16 mouse cellular contexts compared by ENCODE assay signal in the genomic region with DNA sequence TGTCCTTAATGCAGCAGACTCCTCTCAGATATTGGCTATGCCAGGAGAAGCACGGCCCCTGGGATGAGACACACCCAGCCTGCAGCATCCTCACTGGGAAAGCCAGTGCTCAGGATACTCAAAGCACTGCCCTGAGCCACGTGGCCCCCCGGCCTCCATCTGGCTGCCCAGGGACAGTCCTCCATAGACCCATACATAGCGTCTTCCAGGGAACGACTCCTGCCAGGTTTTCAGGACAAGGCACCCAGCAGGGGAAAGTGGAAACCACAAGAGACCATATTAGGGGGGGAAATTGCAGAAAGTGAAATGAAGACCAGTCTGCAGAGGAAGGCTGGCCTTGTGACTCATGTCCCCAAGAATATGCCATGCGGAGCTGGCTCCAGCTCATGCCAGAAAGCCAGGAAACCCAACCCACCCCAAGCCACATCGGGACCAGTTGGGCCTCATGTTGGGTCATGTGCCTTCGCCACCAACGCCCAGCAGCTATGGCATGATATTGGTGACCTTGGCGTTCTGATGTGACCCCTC. TPM values are rescaled to one million over a fixed set of nuclear protein-coding genes. Genes with fewer than 3 reads are reported as not detected.
DNase-seq lines count a peak whose midpoint lies in the region; ATAC-seq and TF ChIP-seq lines count a peak whose summit lies in the region.
"Had no signal": no experiment of that assay in that cellular context is flagged by ENCODE, and none has a peak within 500 bp of the region (broad histone marks: within the 10 kb centered on the region; RNA-seq: fewer than 3 reads in every experiment).

No protein-coding gene starts in this region.

- H3K36me3 ChIP-seq in hindbrain, embryonic 13.5 days = peaks cover 19% of the 10 kb centered on the region
- peaks cover 8% of the 10 kb centered on the region; the same call in 1 of the 2 replicates for H3K36me3 ChIP-seq in hindbrain, embryonic 12.5 days
- H3K36me3 ChIP-seq in myocyte (ENCODE audit: control insufficient read depth, insufficient read depth) = no peaks in the 10 kb centered on the region
- H3K36me3 ChIP-seq: neural tube, embryonic 15.5 days had no signal

- no peaks in the 10 kb centered on the region for H3K9me3 ChIP-seq in hindbrain, embryonic 13.5 days
- no peaks in the 10 kb centered on the region for H3K9me3 ChIP-seq in hindbrain, embryonic 12.5 days (replicated peaks)
- H3K9me3 ChIP-seq: neural tube, embryonic 15.5 days had no signal

- no peak overlapping the region for H3K4me3 ChIP-seq in hindbrain, embryonic 13.5 days
- no peak overlapping the region for H3K4me3 ChIP-seq in hindbrain, embryonic 12.5 days
- no peak overlapping the region for H3K4me3 ChIP-seq in myocyte
- no peak overlapping the region for H3K4me3 ChIP-seq in lung, adult 2 months (replicated peaks; ENCODE audit: extremely low read depth, low read depth, low read length)
- H3K4me3 ChIP-seq: erythroblast, embryonic 14.5 days; neural tube, embryonic 15.5 days had no signal

- H3K9ac ChIP-seq in hindbrain, embryonic 13.5 days = 0 out of 2 replicates have a peak overlapping the region, but pooled peaks have one; percentile 19
- no peak overlapping the region for H3K9ac ChIP-seq in hindbrain, embryonic 12.5 days
- H3K9ac ChIP-seq: neural tube, embryonic 15.5 days had no signal

- H3K4me1 ChIP-seq in hindbrain, embryonic 13.5 days (replicated peaks) = peaks cover 67% of the 10 kb centered on the region
- peaks cover 52% of the 10 kb centered on the region for H3K4me1 ChIP-seq in hindbrain, embryonic 12.5 days
- peaks cover 6% of the 10 kb centered on the region; the same call in 1 of the 2 replicates for H3K4me1 ChIP-seq in lung, adult 2 months (ENCODE audit: control insufficient read depth, insufficient read depth, low read length)

- TF ChIP-seq POLR2A in myocyte (IDR thresholded peaks at IDR 0.05; ENCODE audit: insufficient read length, low read depth) = no peak
- TF ChIP-seq POLR2A in lung, adult 2 months (IDR thresholded peaks at IDR 0.05; ENCODE audit: borderline replicate concordance, extremely low read depth, low read depth, low read length) = no peak

- 80% methylated on average over 10 of the region's 10 CpGs for WGBS in hindbrain, embryonic 13.5 days
- 87% methylated on average over 10 of the region's 10 CpGs for WGBS in hindbrain, embryonic 12.5 days
- 73% methylated on average over 10 of the region's 10 CpGs for WGBS in lung, adult 2 months

- no peak for ATAC-seq in hindbrain, embryonic 13.5 days (ENCODE audit: low FRiP score)
- no peak for ATAC-seq in hindbrain, embryonic 12.5 days (ENCODE audit: low FRiP score)
- ATAC-seq: inflammation-experienced regulatory T-cells, adult 6 months; midbrain, embryonic 16.5 days had no signal

- no peaks in the 10 kb centered on the region for H3K79me2 ChIP-seq in myocyte (ENCODE audit: control insufficient read depth, insufficient read depth)

- no peak overlapping the region for H3ac ChIP-seq in myocyte (ENCODE audit: control insufficient read depth, insufficient read length)

- TF ChIP-seq CTCF in lung, adult 2 months (IDR thresholded peaks at IDR 0.05; ENCODE audit: insufficient read depth, low read length) = no peak

- DNase-seq in cerebellum, postnatal 14 days = peak; percentile 38 to 51
- no peak for DNase-seq in cerebellum, adult 9-11 months
- peak; percentile 27 for DNase-seq in ovary, adult 18-20 months (ENCODE audit: low spot score)
- DNase-seq in ovary, postnatal 10 days (ENCODE audit: low spot score) = no peak
- no peak for DNase-seq in lung, adult 2 months
- DNase-seq: embryo, embryonic 11 days; heart, postnatal 14 days; lung, postnatal 14 days had no signal

- peak overlapping the region; percentile 35; the same call in 1 of the 2 replicates for H3K27ac ChIP-seq in hindbrain, embryonic 13.5 days
- H3K27ac ChIP-seq in hindbrain, embryonic 12.5 days = no peak overlapping the region
- H3K27ac ChIP-seq: neural tube, embryonic 15.5 days had no signal

- no peaks in the 10 kb centered on the region for H3K27me3 ChIP-seq in hindbrain, embryonic 13.5 days
- no peaks in the 10 kb centered on the region for H3K27me3 ChIP-seq in hindbrain, embryonic 12.5 days
- H3K27me3 ChIP-seq in myocyte (ENCODE audit: control insufficient read depth, insufficient read depth, insufficient read length) = no peaks in the 10 kb centered on the region
- H3K27me3 ChIP-seq: neural tube, embryonic 15.5 days had no signal

- no peak overlapping the region for H3K4me2 ChIP-seq in hindbrain, embryonic 13.5 days
- H3K4me2 ChIP-seq in hindbrain, embryonic 12.5 days (replicated peaks) = no peak overlapping the region
- H3K4me2 ChIP-seq in myocyte (ENCODE audit: low read depth) = peak overlapping the region; percentile 54
- H3K4me2 ChIP-seq: liver, embryonic 11.5 days; neural tube, embryonic 15.5 days had no signal

TF ChIP-seq in myocyte, 11 proteins besides CTCF, POLR2A, EP300 and RAD21:
- TF ChIP-seq SRF (IDR thresholded peaks at IDR 0.05; ENCODE audit: control insufficient read depth, insufficient read length, low read depth) (peak; percentile 89), POLR2AphosphoS2 (IDR thresholded peaks at IDR 0.05; ENCODE audit: insufficient read length, low read depth) (peak; percentile 27), MYOG (IDR thresholded peaks at IDR 0.05; ENCODE audit: control insufficient read depth in 1 of 3, insufficient read depth in 1 of 3, insufficient read length in 2 of 3, low read depth in 2 of 3) (peak in 1 of 3 experiments; percentile 87), TCF3 (IDR thresholded peaks at IDR 0.05; ENCODE audit: insufficient read length, low read depth) (no peak), USF1 (IDR thresholded peaks at IDR 0.05; ENCODE audit: low read depth) (peak; percentile 70), MYOD1 (IDR thresholded peaks at IDR 0.05; ENCODE audit: control insufficient read depth in 1 of 3, insufficient read length in 2 of 3, low read depth in 2 of 3) (peak in 1 of 3 experiments; percentile 77), MAX (IDR thresholded peaks at IDR 0.05; ENCODE audit: low read depth) (peak; percentile 27), E2F4 (IDR thresholded peaks at IDR 0.05; ENCODE audit: insufficient read depth) (no peak)

RNA-seq across cellular contexts. Expression of gene Arhgef10l, which starts 30.9 kb away (rescaled TPM):
- polyA plus RNA-seq in hindbrain, embryonic 13.5 days (2015; fragmentation: Nextera tagmentation; extraction: Ambion mirVana) = 23.2 and 23.8 TPM in 2 replicates
- 31.2 and 31.7 TPM in 2 replicates for polyA plus RNA-seq in hindbrain, embryonic 12.5 days (2016; fragmentation: Nextera tagmentation; extraction: Ambion mirVana)
- polyA plus RNA-seq in myocyte (2012; fragmentation: generic; extraction: Trizol) = 34.7 TPM
- 29.2 and 34.6 TPM in 2 replicates for polyA plus RNA-seq in lung, adult 2 months (2012; rRNA removed)

Comparison
In these comparisons a context has a peak if more than half of its experiments do, and no peak if none do; other contexts are left out.
1. DNase-seq: peak in cerebellum, postnatal 14 days (2 of 2) and ovary, adult 18-20 months (single experiment); none in cerebellum, adult 9-11 months (single experiment), ovary, postnatal 10 days (single experiment) and lung, adult 2 months (single experiment).